Mouse (Mus musculus) testis, postnatal 14 days (tissue): ENCODE measurements around the gene Tubgcp2.

Experiments
- DNase-seq: peaks from one replicate; pipeline ENCODE4 v3.0.0; 2021; ENCODE audit warnings: low spot score

Gene Tubgcp2

DNA sequence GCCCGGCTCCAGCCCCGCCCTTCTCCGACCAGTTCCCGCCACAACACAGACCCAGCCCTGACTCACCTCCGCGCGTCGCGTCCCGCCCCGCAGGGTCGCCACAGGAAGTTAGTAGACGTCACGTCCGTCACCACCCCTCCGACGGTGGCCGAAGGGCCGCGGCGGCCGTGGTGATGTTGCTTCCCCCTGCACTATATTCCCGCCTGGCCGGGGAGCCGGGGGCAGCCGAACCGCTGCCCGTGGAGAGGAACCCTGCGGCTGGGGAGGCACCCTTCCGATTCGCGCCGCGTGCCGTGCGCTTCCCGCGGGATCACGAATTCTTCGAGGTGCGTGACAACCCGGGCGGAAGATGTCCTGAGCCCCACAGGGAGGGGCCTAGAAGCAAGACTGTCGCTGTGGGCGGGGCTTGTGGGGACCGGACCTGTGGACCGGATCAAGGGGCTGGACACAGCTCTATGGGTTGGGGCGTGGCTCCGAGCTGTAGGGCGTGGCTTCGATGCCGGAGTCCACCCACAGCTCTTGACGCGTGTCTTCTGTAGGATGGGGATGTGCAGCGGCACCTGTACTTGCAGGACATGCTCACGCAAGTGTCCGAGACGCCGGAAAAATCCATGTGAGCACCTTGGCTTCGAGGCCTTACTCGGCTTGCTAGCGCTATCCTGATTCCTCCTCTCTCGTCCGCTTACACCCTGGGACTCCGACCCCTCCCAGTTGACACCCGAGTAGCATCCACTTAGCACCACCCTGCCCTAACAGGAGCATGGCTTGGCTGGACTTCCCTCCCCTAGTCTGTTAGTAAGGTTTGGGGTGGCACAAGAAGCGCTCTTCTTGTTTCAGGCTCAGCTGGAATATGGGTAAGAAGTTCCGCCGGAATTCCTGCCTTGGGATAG is at the start of gene Tubgcp2, which contains the start of gene Zfp511:
Tubgcp2 (minus strand) TSS at position 389 of the 890 bp plus-strand sequence.
Zfp511 (plus strand) TSS at position 111 of the 890 bp plus-strand sequence.
- peak; percentile 95 for DNase-seq

- no peak for DNase-seq
These were observed 45.8 kb upstream of the Tubgcp2 start, which contains the start of gene Caly for GRCm38 (mm10) chr7:140082242-140082678. Gene Caly, minus strand, starts transcription at chr7:140082548.

- DNase-seq, result no peak
These were observed 45.2 kb upstream of the Tubgcp2 start for GRCm38 (mm10) chr7:140081408-140082241.

DNA sequence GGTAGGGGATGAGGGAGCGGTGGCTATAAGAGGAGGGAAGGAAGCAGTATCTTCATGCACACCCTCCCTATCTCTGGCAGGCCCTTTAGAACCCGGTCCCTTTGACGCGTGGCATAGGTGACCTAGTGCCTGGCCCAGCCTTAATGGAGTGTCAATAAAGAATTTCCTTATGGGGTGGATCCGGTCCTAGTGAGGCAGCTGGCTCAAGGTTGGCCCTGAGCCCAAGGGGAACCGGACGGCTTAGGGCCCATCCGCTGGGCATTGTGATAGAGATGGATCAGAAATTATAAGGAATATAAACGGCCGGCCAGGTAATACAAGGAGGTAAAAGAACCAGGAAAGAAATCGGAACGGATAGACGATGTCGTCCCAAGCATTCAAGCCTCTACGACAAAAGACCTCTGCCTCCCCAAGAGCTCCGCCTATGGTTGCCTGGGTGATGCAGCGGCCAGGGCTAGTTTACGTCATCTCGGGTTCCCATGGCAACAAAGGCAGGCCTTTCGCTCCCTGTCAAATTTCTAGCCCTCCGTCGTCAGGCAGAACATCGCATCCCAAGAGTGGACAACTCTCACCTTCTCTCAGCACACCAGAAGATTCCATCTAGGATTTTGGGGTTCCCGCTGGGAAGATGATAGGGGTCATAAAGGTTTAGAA is 44.2 kb upstream of the Tubgcp2 start:
- peak; percentile 72 for DNase-seq

DNA sequence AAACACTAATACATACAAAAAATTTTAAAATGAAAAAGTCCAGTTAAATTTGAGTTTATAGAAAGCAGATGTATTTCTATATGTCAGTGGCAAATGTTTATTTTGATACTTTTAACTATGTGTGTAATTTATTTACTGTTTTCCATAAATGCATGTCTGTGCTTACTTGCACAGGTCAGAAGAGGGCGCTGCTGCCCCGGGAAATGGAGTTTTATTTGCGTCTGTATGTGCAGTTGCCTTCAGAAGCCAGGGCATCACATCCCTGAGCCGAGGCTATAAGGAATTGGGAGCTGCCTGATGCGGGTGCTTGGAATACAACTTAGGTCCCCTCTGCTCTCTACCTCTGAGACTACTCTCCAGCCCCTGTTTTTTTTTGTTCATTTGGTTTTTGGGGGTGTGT is 42.2 kb upstream of the Tubgcp2 start:
- no peak for DNase-seq

DNA sequence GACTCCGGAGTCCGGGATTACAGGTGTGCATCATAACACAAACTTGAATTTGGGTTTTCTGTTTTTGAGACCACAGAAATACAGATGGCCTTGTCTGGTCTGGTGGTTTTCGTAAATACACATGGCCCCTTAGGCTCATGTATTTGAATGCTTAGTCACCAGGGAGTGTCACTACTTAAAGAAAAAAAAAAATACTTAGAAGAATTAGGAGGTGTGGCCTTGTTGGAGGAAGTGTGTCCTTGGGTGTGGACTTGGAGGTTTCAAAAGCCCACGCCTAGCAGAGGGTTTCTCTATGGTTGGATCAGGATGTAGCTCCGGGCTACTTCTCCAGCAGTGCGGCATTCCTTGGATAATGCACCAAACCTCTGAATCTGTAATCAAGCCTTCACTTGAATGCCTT is 41.2 kb upstream of the Tubgcp2 start:
- DNase-seq, result no peak

DNA sequence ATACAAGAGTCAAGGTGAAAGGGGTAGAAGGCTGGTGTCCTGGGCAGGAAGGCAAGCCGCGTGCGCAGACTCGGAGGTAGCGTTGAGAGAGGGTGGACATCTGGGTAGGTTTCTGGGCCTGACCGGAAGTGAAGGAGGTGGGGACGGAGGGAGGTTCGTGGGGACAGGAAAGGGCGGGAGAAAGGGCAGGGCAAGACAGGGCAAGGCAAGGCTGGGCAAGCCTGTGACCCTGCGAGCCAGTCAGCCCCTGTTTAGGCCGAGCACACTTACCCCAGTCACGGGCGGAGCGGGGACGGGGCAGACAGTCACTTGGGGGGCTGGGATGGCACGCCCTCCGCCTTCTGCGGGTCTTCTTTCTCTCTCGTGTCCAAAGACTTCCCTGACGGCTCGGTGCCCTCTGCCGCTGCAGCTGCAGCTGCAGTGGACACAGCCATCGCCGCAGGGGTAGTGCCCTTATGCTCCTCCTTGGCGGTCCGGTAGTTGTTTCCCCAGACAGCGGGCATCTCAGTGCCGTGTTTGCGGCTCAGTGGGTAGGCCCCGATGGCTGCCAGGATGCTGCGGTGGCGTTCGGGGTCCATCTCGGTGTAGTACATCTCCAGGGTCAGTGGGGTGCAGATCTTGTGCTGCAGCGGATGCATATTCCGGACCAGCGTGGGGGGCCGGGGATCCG is 33.7 kb upstream of the Tubgcp2 start:
- no peak for DNase-seq

GRCm38 (mm10) chr7:140067397-140067796 is 30.9 kb upstream of the Tubgcp2 start:
- no peak for DNase-seq

- peak; percentile 61 for DNase-seq
These were observed 26.6 kb upstream of the Tubgcp2 start for GRCm38 (mm10) chr7:140063092-140063491.

- DNase-seq, result no peak
These were observed 25.8 kb upstream of the Tubgcp2 start for GRCm38 (mm10) chr7:140062307-140062706.

- no peak for DNase-seq
These were observed 25.3 kb upstream of the Tubgcp2 start for GRCm38 (mm10) chr7:140061832-140062130.

GRCm38 (mm10) chr7:140060936-140061831 is 24.7 kb upstream of the Tubgcp2 start:
- DNase-seq, result no peak

DNA sequence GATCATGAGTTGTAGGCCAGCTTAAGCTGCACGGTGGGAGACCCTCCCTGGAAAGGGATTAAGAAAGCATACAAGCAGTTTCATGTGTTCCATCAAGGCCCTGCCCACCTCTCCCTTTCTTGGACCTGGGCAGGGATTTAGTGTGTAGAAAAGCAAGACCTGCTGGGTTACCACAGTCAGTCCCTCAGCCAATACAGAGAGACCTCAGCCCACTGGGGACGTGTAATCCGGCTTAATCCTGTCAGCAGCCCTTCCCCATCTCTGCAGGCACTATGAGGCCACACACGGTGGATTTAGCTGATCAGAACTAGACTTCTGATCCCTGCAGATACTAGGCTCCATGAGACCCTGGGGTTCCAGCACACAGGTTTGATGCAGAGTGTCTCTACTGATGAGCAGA is 23.1 kb upstream of the Tubgcp2 start:
- no peak for DNase-seq

DNA sequence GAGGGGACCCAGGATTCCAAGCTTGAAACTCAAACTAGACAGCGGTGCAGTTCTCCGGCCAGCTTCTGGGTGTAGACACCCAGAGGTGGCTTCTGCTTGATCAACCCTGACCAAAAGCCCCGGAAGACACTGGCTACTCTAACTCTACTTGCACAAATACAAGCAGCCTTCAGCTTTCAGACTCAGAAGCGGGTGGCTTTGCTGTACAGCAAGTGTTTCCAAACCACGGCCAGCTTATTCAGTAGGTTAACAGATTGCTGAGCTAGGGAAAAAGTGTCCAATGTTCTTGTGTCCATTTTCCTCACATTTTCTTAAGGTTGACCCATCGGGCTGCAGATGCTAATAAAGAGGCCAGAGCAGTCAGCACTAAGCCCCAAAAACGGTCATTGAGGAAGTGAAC is 22.1 kb upstream of the Tubgcp2 start:
- no peak for DNase-seq

DNA sequence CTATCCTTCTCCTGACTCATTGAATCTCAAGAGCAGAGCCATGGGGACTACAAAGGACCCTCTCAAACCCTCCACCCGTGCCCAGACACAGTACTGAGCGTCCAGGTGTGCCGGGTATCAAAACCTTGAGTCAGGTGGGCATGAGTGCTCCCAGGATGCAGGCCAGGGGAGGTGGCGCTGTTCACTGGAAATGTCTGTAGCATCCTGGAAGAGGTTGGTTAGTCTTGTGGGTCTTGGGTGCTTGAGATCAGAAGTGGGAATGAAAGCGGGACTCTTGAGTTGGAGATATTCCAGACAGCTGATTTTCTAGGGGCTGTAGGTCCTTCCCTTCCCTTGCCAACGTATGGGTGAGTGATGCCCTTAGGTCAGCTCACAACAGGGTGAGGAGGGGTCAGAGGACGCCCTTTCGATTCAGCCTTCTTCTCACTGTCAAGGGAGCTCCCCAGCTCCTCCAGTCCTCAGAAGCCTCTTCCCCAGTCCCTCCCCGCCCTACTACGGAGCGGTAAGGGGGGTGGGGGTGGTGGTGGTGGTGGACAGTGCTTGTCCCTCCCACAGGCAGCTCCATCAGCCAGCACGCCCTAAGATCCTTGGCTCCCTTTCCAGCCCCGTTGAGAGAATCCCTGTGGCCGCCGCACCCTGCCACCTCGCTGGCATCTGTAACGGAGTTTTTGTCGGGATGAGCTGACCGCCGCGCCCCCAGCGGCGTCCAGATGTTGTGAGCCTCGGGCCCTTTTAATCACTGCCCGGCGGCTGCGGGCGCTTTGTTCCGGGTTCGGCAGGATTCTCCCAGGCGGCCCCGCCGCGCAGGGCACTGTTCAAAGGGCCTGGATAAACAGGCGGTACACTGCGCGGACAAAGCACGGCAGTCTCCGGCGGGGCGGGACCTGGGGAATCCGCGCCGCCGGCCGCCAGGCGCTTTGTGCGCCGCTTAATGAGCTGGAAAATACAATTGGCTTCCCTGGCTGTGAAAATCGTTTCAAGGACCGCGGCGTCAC is 21.2 kb upstream of the Tubgcp2 start:
- no peak for DNase-seq

GRCm38 (mm10) chr7:140054124-140054523 is 17.7 kb upstream of the Tubgcp2 start:
- no peak for DNase-seq

DNA sequence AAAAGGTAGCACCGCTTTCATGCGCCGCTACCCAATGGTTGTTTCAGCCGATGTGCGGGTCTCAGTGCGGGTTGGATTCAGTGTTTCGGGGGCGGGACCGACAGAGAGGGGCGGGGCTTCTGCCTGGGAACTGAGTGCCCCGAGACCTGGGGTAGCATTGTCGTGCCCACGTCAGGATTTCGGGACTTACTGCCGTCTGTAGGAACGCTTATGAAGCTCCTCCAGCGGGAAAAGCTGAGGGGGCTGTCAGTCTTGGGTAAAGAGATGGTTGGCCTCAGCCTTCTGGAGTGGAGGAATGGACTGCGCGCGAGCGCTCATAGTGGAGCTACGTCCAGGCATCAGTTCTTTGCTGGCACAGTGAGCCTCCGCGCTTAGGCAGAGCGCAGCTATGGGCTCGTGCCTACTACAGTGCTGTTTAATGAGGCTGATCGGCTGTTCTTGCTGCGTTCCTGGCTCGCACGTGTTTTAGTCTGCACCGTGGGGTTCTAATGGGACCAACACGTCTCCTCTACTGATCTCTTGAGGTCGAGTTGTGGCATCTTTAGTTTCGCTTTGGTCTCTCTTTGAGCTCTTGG is 12.7 kb upstream of the Tubgcp2 start:
- no peak for DNase-seq

DNA sequence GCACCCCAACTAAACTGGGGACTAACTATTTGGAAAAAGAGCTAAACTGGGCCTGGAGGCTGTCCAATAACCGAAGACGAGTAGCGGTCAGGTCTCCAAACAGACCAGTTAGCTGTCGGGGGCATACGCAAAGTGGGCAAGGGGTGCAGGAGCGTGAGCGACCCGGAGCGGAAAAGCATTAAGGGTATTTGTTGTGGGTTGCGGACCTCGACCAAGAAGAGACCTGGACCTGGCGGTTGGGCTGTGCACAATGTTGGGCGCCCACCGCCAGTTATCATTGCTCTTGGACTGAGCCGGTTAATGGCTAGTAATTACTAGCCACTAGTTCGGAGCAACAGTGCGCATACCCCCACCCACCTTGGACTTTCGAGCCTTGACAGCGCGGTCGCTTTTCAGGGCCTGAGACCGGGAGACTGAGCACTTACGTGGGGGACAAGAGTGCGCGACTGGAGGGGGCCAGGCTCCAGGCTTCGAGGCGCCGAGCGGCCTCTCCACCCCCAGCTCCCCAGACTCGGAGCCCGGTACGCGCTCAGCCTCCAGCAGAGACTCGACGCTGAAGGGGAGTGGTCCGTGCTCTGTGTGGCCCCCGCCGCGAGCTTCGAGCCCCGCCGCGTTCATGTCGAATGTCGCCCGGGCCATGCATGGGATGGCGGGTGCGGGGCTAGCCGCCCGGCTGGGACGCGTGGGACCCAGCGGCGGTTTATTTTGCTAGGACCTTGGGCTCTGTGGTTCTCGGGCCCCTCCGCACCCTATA is 12.1 kb upstream of the Tubgcp2 start, which contains the start of gene Msx3:
Msx3 (minus strand) TSS at position 729 of the 754 bp plus-strand sequence.
- DNase-seq, result no peak
